Mouse (Mus musculus) common myeloid progenitor, adult 5-6 weeks (primary cell): ENCODE results near the gene Gm4064. TPM values are rescaled to one million over a fixed set of nuclear protein-coding genes. Genes with fewer than 3 reads are reported as not detected.
"Not testable (repeated sequence)": the region's sequence is repeated elsewhere in the genome, so short reads cannot be mapped to it uniquely, and the experiment has no call there.

Experiments
- ATAC-seq: replicated peaks from 2 replicates; pipeline ENCODE4 v1.8.0; 2016; ENCODE audit warnings: low read depth, mild to moderate bottlenecking, moderate TSS enrichment, inconsistent platforms; ENCODE audit not compliant: poor library complexity, severe bottlenecking
- total RNA-seq: library from RNA; stranded (forward); fragments of 200-1000, 187-1606 nt; gene quantifications from 2 replicates; pipeline ENCODE4 v1.2.3, GENCODE M21; 2017

The Gm4064 gene
- total RNA-seq: not detected in 2 replicates

DNA sequence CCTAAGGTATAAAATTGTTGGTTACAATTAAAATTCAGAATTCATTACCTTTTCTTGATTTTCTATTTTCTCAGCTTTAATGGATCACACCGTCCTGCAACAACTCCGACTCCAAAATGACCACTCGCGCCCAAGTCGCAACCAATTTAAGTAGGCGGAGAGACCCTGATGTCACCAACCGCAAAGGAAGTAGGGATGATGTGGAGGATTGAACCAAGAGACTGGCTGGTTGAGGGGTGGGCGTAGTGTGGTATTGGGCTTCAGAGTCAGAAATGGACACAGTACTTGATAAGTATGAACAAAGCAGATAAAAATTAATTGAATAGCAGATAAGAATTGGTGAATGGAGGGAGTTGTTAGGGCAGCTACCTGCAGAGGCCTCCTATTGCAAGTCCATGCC, at the start of gene Gm4064:
Gene Gm4064, minus strand, starts transcription at position 101 of the 400 bp plus-strand sequence.
- not testable (repeated sequence) for ATAC-seq

DNA sequence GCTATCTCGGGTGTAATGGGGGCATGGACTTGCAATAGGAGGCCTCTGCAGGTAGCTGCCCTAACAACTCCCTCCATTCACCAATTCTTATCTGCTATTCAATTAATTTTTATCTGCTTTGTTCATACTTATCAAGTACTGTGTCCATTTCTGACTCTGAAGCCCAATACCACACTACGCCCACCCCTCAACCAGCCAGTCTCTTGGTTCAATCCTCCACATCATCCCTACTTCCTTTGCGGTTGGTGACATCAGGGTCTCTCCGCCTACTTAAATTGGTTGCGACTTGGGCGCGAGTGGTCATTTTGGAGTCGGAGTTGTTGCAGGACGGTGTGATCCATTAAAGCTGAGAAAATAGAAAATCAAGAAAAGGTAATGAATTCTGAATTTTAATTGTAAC, 34.4 kb upstream of the Gm4064 start, which contains the start of the genes Rbmy and Gm10256:
Gene Rbmy, plus strand, starts transcription at position 301 of the 400 bp plus-strand sequence.
Gene Gm10256, plus strand, starts transcription at position 320 of the 400 bp plus-strand sequence.
- not testable (repeated sequence) for ATAC-seq

Other genes with a start within 250 kb of the Gm4064 start
- gene H2al2c, start 197.1 kb downstream of the Gm4064 start, total RNA-seq: not detected in 2 replicates
- not detected in 2 replicates for gene Sry, start 132.5 kb downstream of the Gm4064 start, total RNA-seq
- gene H2al2b, start 75.5 kb downstream of the Gm4064 start, total RNA-seq: not detected in 2 replicates
- not detected in 2 replicates for gene Rbmy, start 34.5 kb upstream of the Gm4064 start, total RNA-seq
- gene Gm10256, start 34.5 kb upstream of the Gm4064 start, total RNA-seq: not detected in 2 replicates
- not detected in 2 replicates for gene Gm10352, start 104.8 kb upstream of the Gm4064 start, total RNA-seq
- gene Gm29289, start 136.4 kb upstream of the Gm4064 start, total RNA-seq: not detected in 2 replicates